Mouse (Mus musculus): ENCODE results near the gene Dbi. TPM values are rescaled to one million over a fixed set of nuclear protein-coding genes. Genes with fewer than 3 reads are reported as not detected.
A peak's percentile ranks its signal among the peaks of the same experiment; 100 is the strongest.

The Dbi gene
- polyA plus RNA-seq, 1 experiment from 2014 or later = 805 TPM

- Histone ChIP-seq H3K4me1 (peaks cover 36% of the 10 kb centered on the region), H3K27me3 (ENCODE audit: low read depth, poor library complexity, severe bottlenecking) (peaks cover 61% of the 10 kb centered on the region), H3K27ac (replicated peaks) (peak within 1 kb of the TSS; percentile 43), H3K4me3 (peak within 1 kb of the TSS; percentile 56), H3K36me3 (no peaks in the 10 kb centered on the region), H3K9me3 (replicated peaks) (no peaks in the 10 kb centered on the region)
- whole genome bisulfite sequencing = 2% methylated on average over 40 of the region's 40 CpGs
- peak; percentile 87 for DNase-seq (ENCODE audit: low spot score)
These were observed 47.2 kb downstream of the Dbi start, which contains the start of gene Tmem37 for GRCm38 (mm10) chr1:120073519-120074306. TSS of gene Tmem37 (minus strand) at chr1:120074074.

GRCm38 (mm10) chr1:120072900-120073299 is 48.0 kb downstream of the Dbi start:
- Histone ChIP-seq H3K27ac (replicated peaks) (no peak overlapping the region), H3K4me1 (peaks cover 30% of the 10 kb centered on the region), H3K4me3 (peak overlapping the region; percentile 56), H3K9me3 (replicated peaks) (no peaks in the 10 kb centered on the region), H3K27me3 (ENCODE audit: low read depth, poor library complexity, severe bottlenecking) (peaks cover 61% of the 10 kb centered on the region), H3K36me3 (no peaks in the 10 kb centered on the region)
- 17% methylated on average over 16 of the region's 16 CpGs for WGBS
- peak; percentile 30 for DNase-seq (ENCODE audit: low spot score)

GRCm38 (mm10) chr1:120071133-120071532 is 49.7 kb downstream of the Dbi start:
- Histone ChIP-seq H3K4me3 (no peak overlapping the region), H3K4me1 (peaks cover 25% of the 10 kb centered on the region), H3K36me3 (no peaks in the 10 kb centered on the region), H3K27me3 (ENCODE audit: low read depth, poor library complexity, severe bottlenecking) (peaks cover 52% of the 10 kb centered on the region), H3K9me3 (replicated peaks) (no peaks in the 10 kb centered on the region), H3K27ac (replicated peaks) (no peak overlapping the region)
- no peak for DNase-seq (ENCODE audit: low spot score)
- 95% methylated on average over 4 of the region's 4 CpGs for WGBS

DNA sequence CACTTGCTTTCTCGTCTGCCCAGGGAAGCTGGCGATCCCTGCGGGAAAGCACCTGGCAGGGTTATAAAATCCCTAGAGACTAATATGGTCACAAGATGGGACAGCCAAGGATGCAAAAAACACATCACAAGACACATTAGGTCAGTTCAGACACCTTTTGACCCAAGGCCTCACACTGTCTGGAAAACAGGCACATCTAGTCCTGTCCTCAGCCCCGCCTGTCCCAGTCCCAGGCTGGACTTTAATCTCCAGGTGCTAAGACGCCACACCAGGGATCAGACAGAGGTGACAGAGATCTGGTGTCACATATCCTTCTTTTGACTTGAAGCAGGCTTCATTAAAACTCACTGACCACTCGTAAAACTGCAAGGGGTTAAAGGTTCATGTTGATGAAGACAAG is 50.7 kb downstream of the Dbi start:
- H3K4me1 ChIP-seq = peaks cover 25% of the 10 kb centered on the region
- DNase-seq (ENCODE audit: low spot score) = no peak
- H3K4me3 ChIP-seq = no peak overlapping the region
- WGBS = 72% methylated on average over 6 of the region's 6 CpGs
- H3K27me3 ChIP-seq (ENCODE audit: low read depth, poor library complexity, severe bottlenecking) = peaks cover 43% of the 10 kb centered on the region
- H3K9me3 ChIP-seq (replicated peaks) = no peaks in the 10 kb centered on the region
- H3K27ac ChIP-seq (replicated peaks) = no peak overlapping the region
- no peaks in the 10 kb centered on the region for H3K36me3 ChIP-seq

GRCm38 (mm10) chr1:120069120-120069519 is 51.8 kb downstream of the Dbi start:
- H3K4me1 ChIP-seq = peaks cover 15% of the 10 kb centered on the region
- no peak overlapping the region for H3K4me3 ChIP-seq
- H3K27me3 ChIP-seq (ENCODE audit: low read depth, poor library complexity, severe bottlenecking) = peaks cover 32% of the 10 kb centered on the region
- H3K27ac ChIP-seq (replicated peaks) = no peak overlapping the region
- DNase-seq (ENCODE audit: low spot score) = no peak
- WGBS = 87% methylated on average over 5 of the region's 5 CpGs
- no peaks in the 10 kb centered on the region for H3K36me3 ChIP-seq
- no peaks in the 10 kb centered on the region for H3K9me3 ChIP-seq (replicated peaks)

DNA sequence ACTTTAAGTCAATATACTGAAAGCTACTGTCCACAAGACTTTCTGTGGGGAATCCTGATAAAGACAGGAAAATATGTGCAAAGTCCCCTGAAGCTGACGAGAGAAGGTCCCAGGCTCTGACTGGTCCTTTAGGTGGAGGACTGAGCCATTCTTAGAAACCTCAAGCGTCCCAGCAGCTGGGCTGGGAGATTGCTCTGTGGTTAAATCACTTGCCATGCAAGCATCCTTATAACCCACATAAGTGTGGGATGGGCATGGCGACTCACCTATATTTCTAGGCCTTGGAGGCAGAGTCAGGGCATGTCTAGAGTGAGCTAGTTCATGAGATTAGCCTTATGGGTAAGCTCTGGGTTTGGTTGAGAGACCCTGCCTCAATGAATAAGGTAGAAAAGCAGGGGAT is 54.3 kb downstream of the Dbi start:
- peaks cover 9% of the 10 kb centered on the region for H3K27me3 ChIP-seq (ENCODE audit: low read depth, poor library complexity, severe bottlenecking)
- 88% methylated on average over 3 of the region's 3 CpGs for WGBS
- H3K4me1 ChIP-seq = no peaks in the 10 kb centered on the region
- no peaks in the 10 kb centered on the region for H3K9me3 ChIP-seq (replicated peaks)
- H3K36me3 ChIP-seq = no peaks in the 10 kb centered on the region
- no peak overlapping the region for H3K27ac ChIP-seq (replicated peaks)
- DNase-seq (ENCODE audit: low spot score) = no peak
- no peak overlapping the region for H3K4me3 ChIP-seq

- Histone ChIP-seq H3K9me3 (replicated peaks) (no peaks in the 10 kb centered on the region), H3K27me3 (ENCODE audit: low read depth, poor library complexity, severe bottlenecking) (peaks cover 5% of the 10 kb centered on the region), H3K36me3 (no peaks in the 10 kb centered on the region), H3K4me3 (no peak overlapping the region), H3K27ac (replicated peaks) (no peak overlapping the region), H3K4me1 (no peaks in the 10 kb centered on the region)
- DNase-seq (ENCODE audit: low spot score) = no peak
- 92% methylated on average over 8 of the region's 8 CpGs for WGBS
These were observed 54.7 kb downstream of the Dbi start for GRCm38 (mm10) chr1:120066159-120066558.

- Histone ChIP-seq H3K27ac (replicated peaks) (no peak overlapping the region), H3K36me3 (no peaks in the 10 kb centered on the region), H3K9me3 (replicated peaks) (no peaks in the 10 kb centered on the region), H3K4me1 (no peaks in the 10 kb centered on the region), H3K4me3 (no peak overlapping the region), H3K27me3 (ENCODE audit: low read depth, poor library complexity, severe bottlenecking) (no peaks in the 10 kb centered on the region)
- 92% methylated on average over 11 of the region's 11 CpGs for WGBS
- DNase-seq (ENCODE audit: low spot score) = no peak
These were observed 56.7 kb downstream of the Dbi start for GRCm38 (mm10) chr1:120064036-120064682.

Other genes with a start within 250 kb of the Dbi start
- 12.5 and 13.2 TPM in 2 replicates for gene Tmem177, start 207.9 kb downstream of the Dbi start, polyA plus RNA-seq (2016; fragmentation: Nextera tagmentation; extraction: Ambion mirVana)
- gene Cfap221, start 123.8 kb downstream of the Dbi start, polyA plus RNA-seq (2016; fragmentation: Nextera tagmentation; extraction: Ambion mirVana) = 0.06 and 0.14 TPM in 2 replicates
- gene Sctr, start 114.2 kb downstream of the Dbi start, polyA plus RNA-seq (2016; fragmentation: Nextera tagmentation; extraction: Ambion mirVana) = 0.26 and 0.79 TPM in 2 replicates
- 6.6 and 7.4 TPM in 2 replicates for gene Tmem37, start 47.0 kb downstream of the Dbi start, polyA plus RNA-seq (2016; fragmentation: Nextera tagmentation; extraction: Ambion mirVana)
- gene 3110009E18Rik, start 109 bp upstream of the Dbi start, polyA plus RNA-seq (2016; fragmentation: Nextera tagmentation; extraction: Ambion mirVana) = 22.3 and 27.2 TPM in 2 replicates
- 3.4 and 3.5 TPM in 2 replicates for gene Steap3, start 151.6 kb upstream of the Dbi start, polyA plus RNA-seq (2016; fragmentation: Nextera tagmentation; extraction: Ambion mirVana)
- 0.19 and 1.0 TPM in 2 replicates for gene C1ql2, start 219.5 kb upstream of the Dbi start, polyA plus RNA-seq (2016; fragmentation: Nextera tagmentation; extraction: Ambion mirVana)

Measured in midbrain, embryonic 10.5 days (tissue).